Mouse (Mus musculus): Measurements from ENCODE around the gene Tfb2m. TPM values are rescaled to one million over a fixed set of nuclear protein-coding genes. Genes with fewer than 3 reads are reported as not detected.

Gene Tfb2m
- total RNA-seq, 2 experiments from 2014 or later, result 26.0 to 27.7 TPM

GRCm38 (mm10) chr1:179511895-179512294, 34.2 kb downstream of the Tfb2m start:
- DNase-seq, result no peak
- intact Hi-C loops (cut with DNase I; ENCODE audit: low total_unique reads), result no loop called here

GRCm38 (mm10) chr1:179510546-179511340, 35.3 kb downstream of the Tfb2m start:
- intact Hi-C loops (cut with DNase I; ENCODE audit: low total_unique reads), result no loop called here
- DNase-seq, result no peak

DNA sequence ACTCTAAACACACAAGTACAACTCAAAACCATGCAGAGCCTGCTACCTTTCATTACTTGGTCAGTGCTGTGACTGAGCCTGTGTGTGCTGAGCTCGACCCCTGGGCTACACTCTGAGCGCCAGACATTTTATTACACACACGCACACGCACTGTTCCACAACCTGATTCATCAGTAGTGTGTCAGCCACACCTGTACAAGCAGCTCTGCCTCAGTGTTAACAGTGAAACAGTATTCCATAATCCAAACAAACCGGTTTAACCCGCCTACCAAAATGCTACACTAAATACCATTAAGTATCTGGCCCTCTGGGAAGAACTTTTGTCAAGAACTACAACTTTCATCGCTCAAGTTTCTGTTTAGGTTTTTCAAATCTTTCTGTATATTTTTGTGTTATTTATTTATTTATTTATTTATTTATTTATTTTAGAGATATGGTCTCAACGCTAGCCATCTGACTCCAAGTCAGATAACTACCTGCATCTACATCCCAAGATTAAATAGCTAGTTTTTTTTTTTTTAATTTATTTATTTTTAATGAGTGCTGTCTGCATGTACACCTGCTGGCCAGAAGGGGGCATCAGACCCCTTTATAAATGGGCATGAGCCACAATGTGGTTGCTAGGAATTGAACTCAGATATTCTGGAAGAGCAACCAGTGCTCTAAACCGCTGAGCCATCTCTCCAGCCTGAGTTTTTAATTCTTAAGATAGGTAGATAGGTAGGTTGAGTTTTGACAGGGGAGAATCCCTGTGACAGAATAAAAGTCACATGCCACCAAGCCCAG, 39.3 kb downstream of the Tfb2m start:
- DNase-seq, result no peak
- intact Hi-C loops (cut with DNase I; ENCODE audit: low total_unique reads), result loop anchor here (5.0 to 10.0 kb wide), 2 partner anchors 121 to 228 kb away; no protein-coding TSS in a partner anchor

GRCm38 (mm10) chr1:179502565-179502964, 43.5 kb downstream of the Tfb2m start:
- intact Hi-C loops (cut with DNase I; ENCODE audit: low total_unique reads), result loop anchor here (10.0 kb wide), 1 partner anchor 232 kb away; no protein-coding TSS in a partner anchor
- no peak for DNase-seq

- intact Hi-C loops (cut with DNase I; ENCODE audit: low total_unique reads), result no loop called here
- no peak for DNase-seq
Observed at GRCm38 (mm10) chr1:179499257-179499656, 46.8 kb downstream of the Tfb2m start.

DNA sequence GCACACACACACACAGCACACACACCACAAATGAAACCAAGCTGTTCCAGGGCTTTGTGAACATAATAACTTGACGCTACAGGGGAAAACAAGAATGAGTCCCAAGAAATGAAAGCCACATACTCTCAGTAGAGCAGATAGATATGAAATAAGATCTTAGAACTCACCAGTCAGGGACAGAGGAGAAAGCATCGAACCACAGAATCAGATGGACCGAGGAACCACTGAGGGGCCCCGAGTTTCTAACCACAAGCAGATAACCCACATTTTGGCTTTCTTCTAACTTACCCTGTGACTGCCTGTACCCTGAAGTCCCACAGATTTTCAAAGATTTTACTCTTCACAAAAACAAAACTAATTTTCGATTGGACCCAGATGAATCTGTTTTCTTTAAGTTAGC, 53.2 kb downstream of the Tfb2m start:
- DNase-seq, result no peak
- intact Hi-C loops (cut with DNase I; ENCODE audit: low total_unique reads), result no loop called here

- intact Hi-C loops (cut with DNase I; ENCODE audit: low total_unique reads), result no loop called here
- DNase-seq, result no peak
Observed at GRCm38 (mm10) chr1:179488520-179488919, 57.5 kb downstream of the Tfb2m start.

- intact Hi-C loops (cut with DNase I; ENCODE audit: low total_unique reads), result no loop called here
- DNase-seq, result no peak
Observed at GRCm38 (mm10) chr1:179487990-179488389, 58.1 kb downstream of the Tfb2m start.

- intact Hi-C loops (cut with DNase I; ENCODE audit: low total_unique reads), result no loop called here
- no peak for DNase-seq
Observed at GRCm38 (mm10) chr1:179487238-179487637, 58.8 kb downstream of the Tfb2m start.

DNA sequence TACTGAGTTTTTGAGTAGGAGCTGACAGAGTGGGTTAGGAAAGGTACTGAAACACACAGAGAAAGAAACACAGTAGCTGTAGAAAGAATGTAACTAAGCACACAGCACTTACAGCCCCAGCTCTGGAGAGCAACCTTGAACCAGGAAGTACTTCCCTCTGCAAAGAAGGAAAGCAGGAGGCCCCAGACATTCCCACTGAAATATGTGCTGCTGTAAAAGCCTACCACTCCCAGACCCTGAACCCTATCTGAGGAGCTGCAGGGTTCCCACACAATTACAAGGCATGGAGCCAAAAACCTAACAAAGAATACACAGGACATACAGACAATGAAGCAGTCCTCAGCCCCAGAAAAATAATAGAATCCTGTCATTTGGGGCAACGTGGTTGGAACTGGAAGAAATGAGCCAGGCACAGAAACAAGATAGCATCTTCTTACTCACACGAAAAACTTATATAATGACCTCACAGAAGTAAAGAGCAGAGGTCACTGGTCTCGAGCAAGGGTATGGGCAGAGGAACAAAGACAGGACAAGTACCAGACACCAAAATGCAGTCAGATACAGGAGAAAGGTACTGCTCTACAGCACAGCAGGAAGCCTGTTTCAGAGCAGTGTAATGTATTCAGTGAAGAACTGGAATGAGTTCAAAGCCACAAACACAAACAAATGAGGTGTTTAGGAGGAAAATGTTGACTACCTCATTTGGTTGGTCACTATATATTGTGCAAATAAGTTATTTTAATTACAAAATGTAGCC, 60.1 kb downstream of the Tfb2m start:
- intact Hi-C loops (cut with DNase I; ENCODE audit: low total_unique reads), result no loop called here
- DNase-seq, result no peak

- DNase-seq, result no peak
- intact Hi-C loops (cut with DNase I; ENCODE audit: low total_unique reads), result no loop called here
Observed at GRCm38 (mm10) chr1:179480862-179481261, 65.2 kb downstream of the Tfb2m start.

Other genes starting within 250 kb of the Tfb2m start
- 1 to 10 TPM; 4.3 to 5.1 TPM for gene Smyd3, start 28.2 kb downstream of the Tfb2m start, total RNA-seq (2021)
- 10 to 100 TPM; 23.4 to 25.9 TPM for gene Cnst, start 103 bp upstream of the Tfb2m start, total RNA-seq (2021)
- gene Sccpdh, start 121.9 kb upstream of the Tfb2m start, total RNA-seq (2021), result 10 to 100 TPM; 43.1 to 47.0 TPM
- gene Kif28, start 199.0 kb upstream of the Tfb2m start, total RNA-seq (2021), result under 1 TPM; 0.13 to 0.16 TPM

All from gastrocnemius, postnatal 14 days (tissue).